Mouse (Mus musculus): ENCODE data around the gene Selenoo.

The Selenoo gene

GRCm38 (mm10) chr15:89148496-89149270 is 59.8 kb downstream of the Selenoo start:
- no peak for DNase-seq (ENCODE audit: low read depth, low spot score)

GRCm38 (mm10) chr15:89149271-89150040 is 60.6 kb downstream of the Selenoo start, which contains the start of gene Mapk11:
Gene Mapk11, minus strand, starts transcription at chr15:89149628.
- peak; percentile 47 for DNase-seq (ENCODE audit: low read depth, low spot score)
